Mouse (Mus musculus): ENCODE data around the gene Pik3cb. TPM values are rescaled to one million over a fixed set of nuclear protein-coding genes. Genes with fewer than 3 reads are reported as not detected.

Gene Pik3cb
- polyA plus RNA-seq, 1 experiment from 2014 or later: 4.8 TPM

Other genes starting within 250 kb of the Pik3cb start
- not detected in 2 replicates for gene 7420426K07Rik, start 237.5 kb downstream of the Pik3cb start, polyA plus RNA-seq (2016; fragmentation: Nextera tagmentation; extraction: Ambion mirVana)
- not detected in 2 replicates for gene Foxl2, start 185.3 kb downstream of the Pik3cb start, polyA plus RNA-seq (2016; fragmentation: Nextera tagmentation; extraction: Ambion mirVana)
- 22.9 and 24.2 TPM in 2 replicates for gene Faim, start 154.2 kb downstream of the Pik3cb start, polyA plus RNA-seq (2016; fragmentation: Nextera tagmentation; extraction: Ambion mirVana)
- not detected in 2 replicates for gene Gm1123, start 104.9 kb downstream of the Pik3cb start, polyA plus RNA-seq (2016; fragmentation: Nextera tagmentation; extraction: Ambion mirVana)
- not detected in 2 replicates for gene Faiml, start 96.6 kb upstream of the Pik3cb start, polyA plus RNA-seq (2016; fragmentation: Nextera tagmentation; extraction: Ambion mirVana)
- gene Cep70, start 102.7 kb upstream of the Pik3cb start, polyA plus RNA-seq (2016; fragmentation: Nextera tagmentation; extraction: Ambion mirVana): 41.6 and 41.7 TPM in 2 replicates
- 0.04 and 0.08 TPM in 2 replicates for gene Esyt3, start 217.9 kb upstream of the Pik3cb start, polyA plus RNA-seq (2016; fragmentation: Nextera tagmentation; extraction: Ambion mirVana)

All from liver, embryonic 12.5 days (tissue).